ENCODE assay signal across 35 mouse cellular contexts in the genomic region with DNA sequence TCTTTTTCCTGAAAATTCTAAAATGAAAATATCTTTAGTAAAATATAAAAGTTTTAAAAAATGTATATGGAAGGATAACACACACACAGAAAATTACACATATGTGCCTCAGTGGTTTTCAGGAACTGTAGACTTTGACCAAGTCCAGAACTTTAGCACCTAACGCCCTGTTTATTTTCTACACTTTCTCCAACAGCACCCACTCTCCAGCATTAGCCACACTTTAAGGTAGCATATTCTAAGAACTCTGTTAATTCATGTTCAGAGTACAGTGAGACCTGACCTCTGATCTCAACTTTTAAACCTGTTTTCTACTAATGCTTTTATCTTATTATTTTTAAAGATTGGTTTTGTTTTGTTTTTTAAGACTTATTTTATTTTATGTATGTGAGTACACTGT. TPM values are rescaled to one million over a fixed set of nuclear protein-coding genes. Genes with fewer than 3 reads are reported as not detected.
"Had no signal": no experiment of that assay in that cellular context is flagged by ENCODE, and none has a peak within 500 bp of the region (broad histone marks: within the 10 kb centered on the region; RNA-seq: fewer than 3 reads in every experiment).

No protein-coding gene starts in this region.

- H3K4me2 ChIP-seq: limb, embryonic 12.5 days; limb, embryonic 13.5 days; limb, embryonic 15.5 days; liver, embryonic 11.5 days; liver, embryonic 12.5 days; liver, embryonic 13.5 days; liver, embryonic 15.5 days; lung, embryonic 14.5 days; lung, embryonic 15.5 days; midbrain, embryonic 11.5 days; midbrain, embryonic 12.5 days; midbrain, embryonic 15.5 days; neural tube, embryonic 12.5 days; neural tube, embryonic 13.5 days had no signal

- H3K9ac ChIP-seq: limb, embryonic 12.5 days; limb, embryonic 13.5 days; limb, embryonic 15.5 days; liver, embryonic 12.5 days; liver, embryonic 13.5 days; liver, embryonic 14.5 days; liver, embryonic 15.5 days; liver, postnatal 0 days; lung, embryonic 14.5 days; lung, embryonic 15.5 days; midbrain, embryonic 12.5 days; midbrain, embryonic 15.5 days; neural tube, embryonic 12.5 days; neural tube, embryonic 13.5 days had no signal

- H3K27ac ChIP-seq: limb, embryonic 10.5 days; limb, embryonic 12.5 days; limb, embryonic 13.5 days; limb, embryonic 15.5 days; liver, embryonic 12.5 days; liver, embryonic 13.5 days; liver, embryonic 14.5 days; liver, embryonic 15.5 days; lung, embryonic 15.5 days; midbrain, embryonic 10.5 days; midbrain, embryonic 12.5 days; midbrain, embryonic 15.5 days; neural tube, embryonic 12.5 days; neural tube, embryonic 13.5 days had no signal

- H3K4me3 ChIP-seq: limb, embryonic 10.5 days; limb, embryonic 12.5 days; limb, embryonic 13.5 days; limb, embryonic 15.5 days; liver, embryonic 12.5 days; liver, embryonic 13.5 days; liver, embryonic 15.5 days; lung, embryonic 15.5 days; megakaryocyte, embryonic 14.5 days; midbrain, embryonic 10.5 days; midbrain, embryonic 12.5 days; midbrain, embryonic 15.5 days; myocyte; neural tube, embryonic 12.5 days; neural tube, embryonic 13.5 days had no signal

- H3K27me3 ChIP-seq: limb, embryonic 12.5 days; limb, embryonic 13.5 days; limb, embryonic 15.5 days; liver, embryonic 12.5 days; liver, embryonic 13.5 days; liver, embryonic 15.5 days; lung, embryonic 15.5 days; megakaryocyte, embryonic 14.5 days; midbrain, embryonic 12.5 days; midbrain, embryonic 15.5 days; neural tube, embryonic 12.5 days; neural tube, embryonic 13.5 days had no signal

- ATAC-seq: liver, embryonic 12.5 days; liver, postnatal 0 days; lung, postnatal 0 days; midbrain, embryonic 15.5 days; midbrain, embryonic 16.5 days had no signal

- H3K4me1 ChIP-seq: limb, embryonic 10.5 days; limb, embryonic 12.5 days; limb, embryonic 13.5 days; limb, embryonic 15.5 days; liver, embryonic 12.5 days; liver, embryonic 13.5 days; liver, embryonic 15.5 days; midbrain, embryonic 10.5 days; midbrain, embryonic 12.5 days; midbrain, embryonic 15.5 days; neural tube, embryonic 12.5 days; neural tube, embryonic 13.5 days had no signal

- H3K9me3 ChIP-seq: limb, embryonic 10.5 days; limb, embryonic 12.5 days; limb, embryonic 13.5 days; limb, embryonic 15.5 days; liver, embryonic 12.5 days; liver, embryonic 13.5 days; liver, embryonic 15.5 days; lung, embryonic 15.5 days; megakaryocyte, embryonic 14.5 days; midbrain, embryonic 10.5 days; midbrain, embryonic 12.5 days; midbrain, embryonic 15.5 days; neural tube, embryonic 12.5 days; neural tube, embryonic 13.5 days had no signal

- DNase-seq: left cerebral cortex, postnatal 4 days; liver; liver, embryonic 13.5 days; liver, postnatal 0 days; lung, adult 18-20 months; lung, adult 2 months; lung, embryonic 14.5 days; lung, postnatal 10 days; lung, postnatal 14 days; lung, postnatal 36 days; lung, postnatal 4 days; midbrain, embryonic 14.5 days had no signal

RNA-seq across cellular contexts. Expression of a gene that starts 35.0 kb away (rescaled TPM):
- total RNA-seq: megakaryocyte progenitor cell, adult 5-6 weeks; megakaryocyte, adult 5-6 weeks; megakaryocyte-erythroid progenitor cell, adult 5-6 weeks; monocyte, adult 5-6 weeks had no signal
